Mouse (Mus musculus): ENCODE measurements around the gene Trim3. TPM values are rescaled to one million over a fixed set of nuclear protein-coding genes. Genes with fewer than 3 reads are reported as not detected.

Trim3 gene
- total and polyA plus RNA-seq, 2 experiments from 2014 or later, result 106 to 169 TPM

GRCm38 (mm10) chr7:105614400-105614799 lies 19.0 kb downstream of the Trim3 start:
- no peak overlapping the region for H3K4me2 ChIP-seq (ENCODE audit: low read depth, low read length)
- TF ChIP-seq CTCF (IDR thresholded peaks at IDR 0.05; ENCODE audit: low read depth), result no peak
- no peaks in the 10 kb centered on the region for H3K9me3 ChIP-seq (ENCODE audit: low read length)
- H3K4me3 ChIP-seq (ENCODE audit: low read length), result no peak overlapping the region
- ATAC-seq (no peak), DNase-seq (ENCODE audit: low spot score) (no peak)
- no peak overlapping the region for H3K9ac ChIP-seq (replicated peaks; ENCODE audit: low read length)
- no peaks in the 10 kb centered on the region for H3K4me1 ChIP-seq (ENCODE audit: insufficient read depth, low read length)
- H3K27ac ChIP-seq, result no peak overlapping the region
- 100% methylated on average over 1 of the region's 1 CpGs for WGBS
- H3K36me3 ChIP-seq (ENCODE audit: insufficient read depth, low read length), result peaks cover 94% of the 10 kb centered on the region
- H3K27me3 ChIP-seq (ENCODE audit: insufficient read depth, low read length), result no peaks in the 10 kb centered on the region

GRCm38 (mm10) chr7:105611767-105612166 lies 21.6 kb downstream of the Trim3 start:
- TF ChIP-seq CTCF (IDR thresholded peaks at IDR 0.05; ENCODE audit: low read depth), result no peak
- no peak overlapping the region for H3K27ac ChIP-seq
- H3K27me3 ChIP-seq (ENCODE audit: insufficient read depth, low read length), result no peaks in the 10 kb centered on the region
- ATAC-seq (no peak), DNase-seq (ENCODE audit: low spot score) (no peak)
- H3K36me3 ChIP-seq (ENCODE audit: insufficient read depth, low read length), result peaks cover 68% of the 10 kb centered on the region
- no peak overlapping the region for H3K9ac ChIP-seq (replicated peaks; ENCODE audit: low read length)
- H3K9me3 ChIP-seq (ENCODE audit: low read length), result no peaks in the 10 kb centered on the region
- H3K4me2 ChIP-seq (ENCODE audit: low read depth, low read length), result no peak overlapping the region
- 97% methylated on average over 1 of the region's 1 CpGs for WGBS
- no peaks in the 10 kb centered on the region for H3K4me1 ChIP-seq (ENCODE audit: insufficient read depth, low read length)
- no peak overlapping the region for H3K4me3 ChIP-seq (ENCODE audit: low read length)

GRCm38 (mm10) chr7:105608467-105608866 lies 24.9 kb downstream of the Trim3 start:
- Histone ChIP-seq H3K4me1 (ENCODE audit: insufficient read depth, low read length) (no peaks in the 10 kb centered on the region), H3K27me3 (ENCODE audit: insufficient read depth, low read length) (no peaks in the 10 kb centered on the region), H3K9ac (replicated peaks; ENCODE audit: low read length) (no peak overlapping the region), H3K4me3 (ENCODE audit: low read length) (no peak overlapping the region), H3K27ac (no peak overlapping the region), H3K9me3 (ENCODE audit: low read length) (no peaks in the 10 kb centered on the region), H3K36me3 (ENCODE audit: insufficient read depth, low read length) (peaks cover 36% of the 10 kb centered on the region), H3K4me2 (ENCODE audit: low read depth, low read length) (no peak overlapping the region)
- ATAC-seq, result no peak
- no peak for DNase-seq (ENCODE audit: low spot score)
- TF ChIP-seq CTCF (IDR thresholded peaks at IDR 0.05; ENCODE audit: low read depth), result no peak
- 89% methylated on average over 3 of the region's 3 CpGs for WGBS

GRCm38 (mm10) chr7:105602860-105603623 lies 30.3 kb downstream of the Trim3 start:
- Histone ChIP-seq H3K9ac (replicated peaks; ENCODE audit: low read length) (no peak overlapping the region), H3K4me2 (ENCODE audit: low read depth, low read length) (no peak overlapping the region), H3K27ac (no peak overlapping the region), H3K9me3 (ENCODE audit: low read length) (no peaks in the 10 kb centered on the region), H3K4me3 (ENCODE audit: low read length) (no peak overlapping the region), H3K27me3 (ENCODE audit: insufficient read depth, low read length) (no peaks in the 10 kb centered on the region), H3K4me1 (ENCODE audit: insufficient read depth, low read length) (no peaks in the 10 kb centered on the region), H3K36me3 (ENCODE audit: insufficient read depth, low read length) (no peaks in the 10 kb centered on the region)
- DNase-seq (ENCODE audit: low spot score) (peak; percentile 69), ATAC-seq (peak; percentile 67)
- peak; percentile 79 for TF ChIP-seq CTCF (IDR thresholded peaks at IDR 0.05; ENCODE audit: low read depth)
- 35% methylated on average over 9 of the region's 9 CpGs for WGBS

- no peak overlapping the region for H3K4me3 ChIP-seq (ENCODE audit: low read length)
- no peaks in the 10 kb centered on the region for H3K4me1 ChIP-seq (ENCODE audit: insufficient read depth, low read length)
- 26% methylated on average over 7 of the region's 7 CpGs for whole genome bisulfite sequencing
- no peak for DNase-seq (ENCODE audit: low spot score)
- H3K9me3 ChIP-seq (ENCODE audit: low read length), result no peaks in the 10 kb centered on the region
- no peak for ATAC-seq
- H3K4me2 ChIP-seq (ENCODE audit: low read depth, low read length), result no peak overlapping the region
- no peaks in the 10 kb centered on the region for H3K27me3 ChIP-seq (ENCODE audit: insufficient read depth, low read length)
- H3K27ac ChIP-seq, result no peak overlapping the region
- no peak for TF ChIP-seq CTCF (IDR thresholded peaks at IDR 0.05; ENCODE audit: low read depth)
- H3K9ac ChIP-seq (replicated peaks; ENCODE audit: low read length), result no peak overlapping the region
- H3K36me3 ChIP-seq (ENCODE audit: insufficient read depth, low read length), result no peaks in the 10 kb centered on the region
These were observed 43.3 kb downstream of the Trim3 start for GRCm38 (mm10) chr7:105590097-105590496.

- ATAC-seq, result no peak
- no peak overlapping the region for H3K27ac ChIP-seq
- H3K9me3 ChIP-seq (ENCODE audit: low read length), result no peaks in the 10 kb centered on the region
- no peak overlapping the region for H3K9ac ChIP-seq (replicated peaks; ENCODE audit: low read length)
- 72% methylated on average over 9 of the region's 9 CpGs for WGBS
- H3K27me3 ChIP-seq (ENCODE audit: insufficient read depth, low read length), result no peaks in the 10 kb centered on the region
- H3K4me1 ChIP-seq (ENCODE audit: insufficient read depth, low read length), result no peaks in the 10 kb centered on the region
- H3K4me3 ChIP-seq (ENCODE audit: low read length), result no peak overlapping the region
- no peak for TF ChIP-seq CTCF (IDR thresholded peaks at IDR 0.05; ENCODE audit: low read depth)
- H3K4me2 ChIP-seq (ENCODE audit: low read depth, low read length), result no peak overlapping the region
- no peak for DNase-seq (ENCODE audit: low spot score)
- H3K36me3 ChIP-seq (ENCODE audit: insufficient read depth, low read length), result no peaks in the 10 kb centered on the region
These were observed 45.0 kb downstream of the Trim3 start for GRCm38 (mm10) chr7:105588325-105588912.

GRCm38 (mm10) chr7:105581959-105582358 lies 51.4 kb downstream of the Trim3 start:
- Histone ChIP-seq H3K36me3 (ENCODE audit: insufficient read depth, low read length) (no peaks in the 10 kb centered on the region), H3K9ac (replicated peaks; ENCODE audit: low read length) (peak overlapping the region; percentile 91; the same call in 1 of the 2 replicates), H3K9me3 (ENCODE audit: low read length) (no peaks in the 10 kb centered on the region), H3K4me2 (ENCODE audit: low read depth, low read length) (peak overlapping the region; percentile 73), H3K4me1 (ENCODE audit: insufficient read depth, low read length) (peaks cover 13% of the 10 kb centered on the region), H3K4me3 (ENCODE audit: low read length) (peak overlapping the region; percentile 90), H3K27ac (peak overlapping the region; percentile 98), H3K27me3 (ENCODE audit: insufficient read depth, low read length) (no peaks in the 10 kb centered on the region)
- ATAC-seq (no peak), DNase-seq (ENCODE audit: low spot score) (no peak)
- 57% methylated on average over 2 of the region's 2 CpGs for WGBS
- no peak for TF ChIP-seq CTCF (IDR thresholded peaks at IDR 0.05; ENCODE audit: low read depth)
